Mouse (Mus musculus) gastrocnemius, adult 2 months (tissue): ENCODE data around the gene Atp6v1c2. TPM values are rescaled to one million over a fixed set of nuclear protein-coding genes. Genes with fewer than 3 reads are reported as not detected.

Source experiments
- DNase-seq: peaks from one replicate; pipeline ENCODE4 v3.0.0; 2022
- H3K27ac ChIP-seq: fragments of 200-600 bp; 2 replicates; pipeline ENCODE4 v1.8.1; 2022; ENCODE audit warnings: mild to moderate bottlenecking
- H3K4me3 ChIP-seq: fragments of 200-600 bp; 2 replicates; pipeline ENCODE4 v1.8.1; 2022; ENCODE audit warnings: mild to moderate bottlenecking, moderate library complexity
- CTCF ChIP-seq: fragments of 200-600 bp; IDR thresholded peaks from 2 replicates; pipeline ENCODE4 v1.8.1; 2022; ENCODE audit warnings: antibody characterized with exemption, mild to moderate bottlenecking, moderate library complexity
- intact Hi-C: fragments of 180-260 bp; cut with DNase I; formaldehyde crosslinking; loops from one replicate; pipeline ENCODE4 v1.15.1; 2025
- long read RNA-seq, 2 experiments: library from polyadenylated mRNA; stranded (forward); transcript quantifications; one replicate each; pipeline ENCODE4 v2.0.0; 2021
- total RNA-seq, 2 experiments: library from RNA; stranded (reverse); gene quantifications; 2 replicates each; pipeline ENCODE4 v1.2.3; 2021

Atp6v1c2 gene
- not detected for total RNA-seq
- long read RNA-seq, experiment 1: 0 reads
- long read RNA-seq, experiment 2: 0 reads

GRCm38 (mm10) chr12:17329259-17329658 is at the start of gene Atp6v1c2:
Gene Atp6v1c2 (minus strand): TSS chr12:17329359.
- no peak for TF ChIP-seq CTCF
- no peak within 1 kb of the TSS for H3K4me3 ChIP-seq
- H3K27ac ChIP-seq: no peak within 1 kb of the TSS
- DNase-seq: no peak
- intact Hi-C loops: no loop called here

- Histone ChIP-seq H3K27ac (no peak overlapping the region), H3K4me3 (no peak overlapping the region)
- DNase-seq: no peak
- TF ChIP-seq CTCF: no peak
- intact Hi-C loops: no loop called here
Measured at GRCm38 (mm10) chr12:17376521-17376920, 47.4 kb upstream of the Atp6v1c2 start.

- no peak overlapping the region for H3K27ac ChIP-seq
- H3K4me3 ChIP-seq: no peak overlapping the region
- no peak for TF ChIP-seq CTCF
- DNase-seq: no peak
- intact Hi-C loops: no loop called here
Measured at GRCm38 (mm10) chr12:17375243-17375642, 46.1 kb upstream of the Atp6v1c2 start.

GRCm38 (mm10) chr12:17373470-17373975 is 44.4 kb upstream of the Atp6v1c2 start:
- no peak for TF ChIP-seq CTCF
- intact Hi-C loops: no loop called here
- DNase-seq: no peak
- H3K4me3 ChIP-seq: no peak overlapping the region
- no peak overlapping the region for H3K27ac ChIP-seq

- no peak overlapping the region for H3K4me3 ChIP-seq
- TF ChIP-seq CTCF: no peak
- intact Hi-C loops: no loop called here
- no peak for DNase-seq
- no peak overlapping the region for H3K27ac ChIP-seq
Measured at GRCm38 (mm10) chr12:17372696-17373095, 43.5 kb upstream of the Atp6v1c2 start.

- intact Hi-C loops: no loop called here
- peak; percentile 46 for TF ChIP-seq CTCF
- Histone ChIP-seq H3K4me3 (no peak overlapping the region), H3K27ac (no peak overlapping the region)
- no peak for DNase-seq
Measured at GRCm38 (mm10) chr12:17371589-17372235, 42.6 kb upstream of the Atp6v1c2 start.

- H3K27ac ChIP-seq: peak overlapping the region; percentile 48
- intact Hi-C loops: loop anchor here (5.0 to 10.0 kb wide), 2 partner anchors 183 to 425 kb away; no protein-coding TSS in a partner anchor
- DNase-seq: peak; percentile 49
- no peak overlapping the region for H3K4me3 ChIP-seq
- no peak for TF ChIP-seq CTCF
Measured at GRCm38 (mm10) chr12:17369551-17370325, 40.6 kb upstream of the Atp6v1c2 start.

- no peak for DNase-seq
- TF ChIP-seq CTCF: no peak
- intact Hi-C loops: loop anchor here (5.0 to 10.0 kb wide), 2 partner anchors 183 to 426 kb away; no protein-coding TSS in a partner anchor
- Histone ChIP-seq H3K27ac (no peak overlapping the region; the same call in 1 of the 2 replicates), H3K4me3 (no peak overlapping the region)
Measured at GRCm38 (mm10) chr12:17369111-17369510, 40.0 kb upstream of the Atp6v1c2 start.

- intact Hi-C loops: loop anchor here (5.0 to 10.0 kb wide), 2 partner anchors 185 to 428 kb away; no protein-coding TSS in a partner anchor
- Histone ChIP-seq H3K4me3 (no peak overlapping the region), H3K27ac (no peak overlapping the region)
- peak; percentile 69 for DNase-seq
- TF ChIP-seq CTCF: peak; percentile 83
Measured at GRCm38 (mm10) chr12:17366981-17367380, 37.8 kb upstream of the Atp6v1c2 start.

GRCm38 (mm10) chr12:17362316-17362715 is 33.2 kb upstream of the Atp6v1c2 start:
- no peak for TF ChIP-seq CTCF
- DNase-seq: no peak
- H3K27ac ChIP-seq: no peak overlapping the region
- intact Hi-C loops: loop anchor here (10.0 kb wide), 1 partner anchor 432 kb away; no protein-coding TSS in a partner anchor
- H3K4me3 ChIP-seq: no peak overlapping the region

- Histone ChIP-seq H3K4me3 (no peak overlapping the region), H3K27ac (no peak overlapping the region)
- TF ChIP-seq CTCF: no peak
- intact Hi-C loops: loop anchor here (10.0 kb wide), 1 partner anchor 434 kb away; no protein-coding TSS in a partner anchor
- DNase-seq: no peak
Measured at GRCm38 (mm10) chr12:17360650-17361049, 31.5 kb upstream of the Atp6v1c2 start.

GRCm38 (mm10) chr12:17360104-17360503 is 30.9 kb upstream of the Atp6v1c2 start:
- Histone ChIP-seq H3K27ac (no peak overlapping the region), H3K4me3 (no peak overlapping the region)
- DNase-seq: no peak
- intact Hi-C loops: loop anchor here (10.0 kb wide), 1 partner anchor 435 kb away; no protein-coding TSS in a partner anchor
- TF ChIP-seq CTCF: no peak

- intact Hi-C loops: no loop called here
- TF ChIP-seq CTCF: peak; percentile 39
- Histone ChIP-seq H3K27ac (no peak overlapping the region), H3K4me3 (no peak overlapping the region)
- DNase-seq: peak; percentile 31
Measured at GRCm38 (mm10) chr12:17358981-17359380, 29.8 kb upstream of the Atp6v1c2 start.
